Mouse (Mus musculus) heart, embryonic 14.5 days (tissue): Measurements from ENCODE around the gene Upb1. TPM values are rescaled to one million over a fixed set of nuclear protein-coding genes. Genes with fewer than 3 reads are reported as not detected.

ENCODE experiments used
- ATAC-seq: fragments of 200-750 bp; cut with Nextera tagmentation; 2 replicates; pipeline ENCODE4 v1.8.0; 2017; ENCODE audit warnings: low read depth, moderate TSS enrichment; ENCODE audit not compliant: insufficient number of reproducible peaks, insufficient read depth, low FRiP score
- H3K27ac ChIP-seq, 2 experiments: fragments of 200-500 bp in 1 of 2; fragments of 300-500 bp in 1 of 2; sonication (generic) in 1 of 2; replicated peaks in 1 of 2; 2 replicates each; pipeline ENCODE4 v1.5.1; 2012 to 2014; ENCODE audit warnings: low read depth in 2 of 2, low read length in 2 of 2, control low read depth in 1 of 2, mild to moderate bottlenecking in 1 of 2, mixed read lengths in 1 of 2; ENCODE audit not compliant: control insufficient read depth in 1 of 2, insufficient read depth in 1 of 2
- H3K27me3 ChIP-seq: fragments of 300-500 bp; sonication (generic); 2 replicates; pipeline ENCODE4 v1.6.1; 2014; ENCODE audit warnings: mild to moderate bottlenecking, low read length, control low read depth; ENCODE audit not compliant: control insufficient read depth, insufficient read depth
- H3K36me3 ChIP-seq: fragments of 300-500 bp; sonication (generic); 2 replicates; pipeline ENCODE4 v1.6.1; 2014; ENCODE audit warnings: mild to moderate bottlenecking, control low read depth, low read length, mixed read lengths; ENCODE audit not compliant: control insufficient read depth, insufficient read depth
- H3K4me1 ChIP-seq, 2 experiments: fragments of 200-500 bp in 1 of 2; fragments of 300-500 bp in 1 of 2; sonication (generic) in 1 of 2; 2 replicates each; pipeline ENCODE4 v1.6.1; 2012 to 2014; ENCODE audit warnings: low read length in 2 of 2, control low read depth in 1 of 2, mixed read lengths in 1 of 2; ENCODE audit not compliant: control insufficient read depth in 2 of 2, insufficient read depth in 2 of 2
- H3K4me2 ChIP-seq: fragments of 300-500 bp; sonication (generic); 2 replicates; pipeline ENCODE4 v1.6.1; 2014; ENCODE audit warnings: mild to moderate bottlenecking, low read length
- H3K4me3 ChIP-seq, 2 experiments: fragments of 200-500 bp in 1 of 2; fragments of 300-500 bp in 1 of 2; sonication (generic) in 1 of 2; 2 replicates each; pipeline ENCODE4 v1.5.1; 2012 to 2014; ENCODE audit warnings: low read length in 2 of 2, mild to moderate bottlenecking in 2 of 2, control low read depth in 1 of 2, low read depth in 1 of 2, moderate library complexity in 1 of 2; ENCODE audit not compliant: control insufficient read depth in 1 of 2, insufficient read depth in 1 of 2
- H3K9ac ChIP-seq: fragments of 300-500 bp; sonication (generic); 2 replicates; pipeline ENCODE4 v1.6.1; 2014; ENCODE audit warnings: mild to moderate bottlenecking, low read length
- H3K9me3 ChIP-seq: fragments of 300-500 bp; sonication (generic); 2 replicates; pipeline ENCODE4 v1.6.1; 2016; ENCODE audit warnings: low read length, control low read depth; ENCODE audit not compliant: control insufficient read depth
- WGBS: fragments of 180-500 bp; shearing (Covaris S2); extraction: QIAGEN DNeasy Blood & Tissue Kit; methylation state at CpG from one replicate; pipeline ENCODE4 v1.1.7; 2014; 5-methylcytosine and 5-hydroxymethylcytosine counted together
- polyA plus RNA-seq: library from polyadenylated mRNA; unstranded; fragments of >200 nt; fragmentation: Nextera tagmentation; extraction: Ambion mirVana; gene quantifications from 2 replicates; pipeline ENCODE4 v1.2.1, GENCODE M21; 2014

The Upb1 gene
- polyA plus RNA-seq, 1 experiment from 2014 or later: 0.65 TPM

DNA sequence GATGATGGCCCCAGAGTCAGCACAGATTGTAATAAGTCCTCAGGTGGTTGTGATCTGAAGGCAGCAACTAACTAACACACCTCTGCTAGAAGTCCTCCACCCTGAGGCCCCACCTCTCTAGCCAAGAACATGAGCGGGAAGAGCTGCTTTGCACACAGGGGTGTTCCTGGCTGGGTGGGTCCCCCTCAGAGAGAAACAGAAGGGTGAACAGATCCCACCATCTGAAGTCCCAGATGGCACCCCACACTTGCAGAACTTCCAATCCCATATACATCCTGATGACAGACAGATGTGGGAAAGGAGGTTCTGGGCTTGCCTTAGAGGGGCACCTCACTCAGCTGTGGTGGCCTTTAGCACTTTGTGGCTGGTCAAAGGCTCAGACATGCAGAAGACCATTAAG lies 36.4 kb downstream of the Upb1 start:
- Histone ChIP-seq H3K9me3 (no peaks in the 10 kb centered on the region), H3K27ac (no peak overlapping the region), H3K27me3 (no peaks in the 10 kb centered on the region), H3K4me2 (no peak overlapping the region), H3K4me3 (no peak overlapping the region), H3K36me3 (no peaks in the 10 kb centered on the region), H3K4me1 (peaks cover 9 to 19% of the 10 kb centered on the region in 2 experiments), H3K9ac (no peak overlapping the region)
- WGBS: 90% methylated on average over 1 of the region's 1 CpGs
- ATAC-seq: no peak

DNA sequence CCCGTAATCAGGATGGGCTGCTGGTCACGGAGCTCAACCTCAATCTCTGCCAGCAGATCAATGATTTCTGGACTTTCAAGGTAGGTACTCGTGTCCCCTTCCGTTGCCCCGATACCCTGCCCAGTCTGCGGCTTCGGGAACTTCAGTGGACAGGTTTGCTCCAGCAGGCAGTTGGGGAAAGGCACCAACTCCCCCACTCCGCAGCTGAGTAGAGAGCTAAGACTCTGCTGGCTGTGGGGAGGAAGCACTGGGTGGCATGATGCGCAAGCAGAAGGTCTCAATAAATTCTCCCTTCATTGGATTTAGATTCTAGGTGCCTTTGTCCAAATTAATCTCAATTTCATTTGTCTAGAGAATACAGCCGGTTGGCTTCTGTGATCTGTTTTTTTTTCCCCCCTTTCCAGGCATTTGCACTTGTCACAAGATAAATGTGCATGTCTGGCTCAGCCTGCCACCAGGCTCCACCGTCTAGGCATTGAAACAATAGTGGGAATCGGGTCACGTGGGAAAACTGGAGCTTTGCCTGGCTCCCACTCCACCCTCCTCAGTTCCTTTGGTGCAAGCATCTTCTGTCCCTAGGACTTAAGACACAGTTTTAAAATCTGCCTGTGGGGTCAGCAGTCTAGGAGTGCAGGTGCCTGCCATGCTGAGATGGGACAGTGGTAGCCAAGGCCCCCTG lies 37.4 kb downstream of the Upb1 start:
- Histone ChIP-seq H3K4me3 (no peak overlapping the region), H3K4me2 (no peak overlapping the region), H3K36me3 (no peaks in the 10 kb centered on the region), H3K9ac (peak overlapping the region; percentile 12; the same call in 1 of the 2 replicates), H3K4me1 (peaks cover 11 to 22% of the 10 kb centered on the region in 2 experiments), H3K27ac (peak overlapping the region; percentile 24 to 33; a peak in 2 of 4 replicates), H3K27me3 (no peaks in the 10 kb centered on the region), H3K9me3 (no peaks in the 10 kb centered on the region)
- ATAC-seq: peak; percentile 60; the same call in 1 of the 2 replicates
- 55% methylated on average over 13 of the region's 13 CpGs for WGBS

DNA sequence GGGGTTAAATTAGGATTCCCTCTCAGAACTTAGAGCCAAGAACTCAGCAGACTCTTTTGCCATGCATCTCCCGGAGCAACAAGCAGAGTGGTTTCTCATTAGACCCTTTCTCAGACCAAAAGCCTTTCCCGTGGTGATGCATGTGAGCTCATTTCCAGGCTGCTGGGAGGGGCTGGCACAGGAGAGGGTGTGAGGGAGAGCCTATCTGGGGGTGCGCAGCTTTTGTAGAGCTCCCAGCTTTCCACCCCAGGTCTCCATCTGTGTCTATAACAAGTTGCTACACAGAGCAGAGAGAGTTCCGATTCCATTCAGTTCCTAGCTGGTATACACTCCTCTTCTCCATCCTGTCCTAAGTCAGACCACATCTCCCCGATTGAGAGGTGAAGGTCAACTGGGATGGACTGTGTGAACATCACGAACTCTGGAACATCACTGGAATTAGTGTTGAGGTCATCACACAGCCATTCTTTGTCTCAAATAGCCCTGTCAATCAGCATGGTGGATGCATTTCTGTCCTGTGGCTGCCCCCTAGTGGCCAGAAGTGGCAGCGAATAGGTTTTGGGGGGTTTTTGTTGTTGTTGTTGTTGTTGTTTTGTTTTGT lies 38.4 kb downstream of the Upb1 start:
- H3K4me2 ChIP-seq: no peak overlapping the region
- no peaks in the 10 kb centered on the region for H3K36me3 ChIP-seq
- WGBS: 40% methylated on average over 7 of the region's 7 CpGs
- no peaks in the 10 kb centered on the region for H3K9me3 ChIP-seq
- H3K9ac ChIP-seq: no peak overlapping the region
- no peaks in the 10 kb centered on the region for H3K27me3 ChIP-seq
- H3K4me1 ChIP-seq: peaks cover 14 to 26% of the 10 kb centered on the region in 2 experiments
- H3K27ac ChIP-seq: no peak overlapping the region
- no peak for ATAC-seq
- H3K4me3 ChIP-seq: no peak overlapping the region

DNA sequence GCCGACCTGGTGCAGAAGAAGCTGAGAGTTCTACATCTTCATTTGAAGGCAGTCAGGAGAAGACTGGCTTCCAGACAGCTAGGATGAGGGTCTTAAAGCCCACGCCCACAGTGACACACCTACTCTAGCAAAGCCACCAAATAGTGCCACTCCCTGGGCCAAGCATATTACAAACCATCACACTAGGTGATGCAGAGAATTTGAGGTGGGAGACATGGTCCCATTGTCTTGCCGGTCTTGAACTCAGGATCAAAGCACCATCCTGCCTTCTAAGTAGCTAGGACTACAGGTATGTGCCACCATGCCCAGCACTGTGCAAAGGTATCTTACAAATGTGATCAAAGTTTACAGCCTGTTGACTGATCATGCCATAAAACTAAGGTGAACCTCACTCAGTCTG lies 39.8 kb downstream of the Upb1 start:
- Histone ChIP-seq H3K9ac (no peak overlapping the region), H3K36me3 (no peaks in the 10 kb centered on the region), H3K4me1 (peaks cover 20 to 37% of the 10 kb centered on the region in 2 experiments), H3K4me2 (no peak overlapping the region), H3K27me3 (no peaks in the 10 kb centered on the region), H3K4me3 (no peak overlapping the region), H3K27ac (no peak overlapping the region), H3K9me3 (no peaks in the 10 kb centered on the region)
- no peak for ATAC-seq
- WGBS: 87% methylated on average over 3 of the region's 3 CpGs

DNA sequence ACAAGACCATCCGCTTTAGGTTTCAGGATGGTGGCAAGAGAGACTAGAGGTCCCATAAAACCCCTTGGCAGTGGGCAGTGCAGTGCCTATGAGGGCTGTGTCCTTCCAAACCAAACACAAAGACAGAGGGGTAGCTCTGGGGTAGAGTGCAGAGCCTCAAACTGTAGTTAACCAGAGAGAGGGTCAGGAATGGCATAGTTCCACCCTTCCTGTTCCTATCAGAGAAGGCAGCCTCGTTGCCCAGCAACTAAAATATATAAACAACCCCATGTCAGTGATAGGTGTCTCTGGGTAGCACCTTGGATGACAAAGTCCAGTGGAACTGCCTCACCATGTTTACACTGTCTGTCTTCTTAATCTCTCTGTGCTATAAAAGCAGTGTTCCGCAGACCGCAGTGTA lies 40.9 kb downstream of the Upb1 start:
- H3K9me3 ChIP-seq: no peaks in the 10 kb centered on the region
- H3K27ac ChIP-seq: 0 out of 4 replicates have a peak overlapping the region, but pooled peaks have one; percentile 23 to 37
- ATAC-seq: no peak
- no peak overlapping the region for H3K4me2 ChIP-seq
- WGBS: 36% methylated on average over 4 of the region's 4 CpGs
- H3K27me3 ChIP-seq: no peaks in the 10 kb centered on the region
- no peak overlapping the region for H3K9ac ChIP-seq
- peaks cover 23 to 37% of the 10 kb centered on the region in 2 experiments for H3K4me1 ChIP-seq
- no peaks in the 10 kb centered on the region for H3K36me3 ChIP-seq
- H3K4me3 ChIP-seq: no peak overlapping the region

DNA sequence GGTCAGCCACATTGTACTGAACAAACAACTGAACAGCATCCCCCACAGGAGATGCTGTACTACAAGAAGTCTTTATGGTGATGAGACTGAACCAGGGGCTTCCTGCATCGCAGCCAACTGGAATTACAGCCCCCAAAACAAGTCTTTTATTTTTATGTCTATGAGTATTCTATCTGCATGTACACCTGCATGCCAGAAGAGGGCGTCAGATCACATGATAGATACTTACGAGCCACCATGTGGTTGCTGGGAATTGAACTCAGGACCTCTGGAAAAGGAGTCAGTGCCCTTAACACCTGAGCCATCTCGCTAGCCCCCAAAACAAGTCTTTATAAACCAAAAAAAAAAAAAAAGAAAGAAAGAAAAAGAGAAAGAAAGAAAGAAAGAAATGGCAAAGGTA lies 42.1 kb downstream of the Upb1 start:
- H3K9me3 ChIP-seq: no peaks in the 10 kb centered on the region

DNA sequence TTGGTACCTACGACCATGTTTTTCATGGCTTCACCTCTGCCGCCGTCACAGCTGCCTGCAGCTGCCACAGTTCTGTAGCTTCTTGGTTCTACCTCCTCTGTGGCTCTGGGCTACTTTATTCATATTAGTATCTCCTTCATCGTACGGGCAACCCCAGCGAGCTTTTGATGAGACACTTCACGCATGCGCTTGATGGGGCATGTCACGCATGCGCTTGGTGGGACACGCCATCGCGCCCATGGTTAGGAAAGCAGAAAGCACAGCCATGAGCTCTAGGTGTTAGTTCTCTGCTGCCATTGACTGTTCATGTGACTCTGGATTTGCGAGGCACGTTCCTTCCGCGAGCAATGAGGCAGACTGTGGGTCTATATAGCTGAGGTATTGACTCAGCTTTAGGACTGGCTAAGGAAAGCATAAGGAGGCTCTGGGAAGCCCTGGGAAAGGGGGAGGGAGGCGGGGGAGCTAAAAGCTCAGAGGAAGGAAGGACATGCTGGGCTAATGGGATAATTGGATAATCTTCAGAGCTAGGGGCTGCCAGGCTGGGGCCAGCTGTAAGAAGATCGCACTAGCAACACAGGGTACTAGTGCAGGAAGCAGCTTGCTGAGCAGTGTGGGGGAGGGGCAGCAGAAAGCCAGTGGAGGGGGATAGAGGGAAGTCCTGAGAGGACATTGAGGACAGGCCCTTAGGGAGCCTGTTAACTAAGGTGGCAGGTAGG lies 43.4 kb downstream of the Upb1 start:
- Histone ChIP-seq H3K27me3 (no peaks in the 10 kb centered on the region), H3K36me3 (no peaks in the 10 kb centered on the region), H3K9me3 (no peaks in the 10 kb centered on the region), H3K9ac (no peak overlapping the region), H3K4me3 (no peak overlapping the region), H3K4me1 (peaks cover 32 to 45% of the 10 kb centered on the region in 2 experiments), H3K27ac (peak overlapping the region in 1 of 2 experiments; percentile 36; a peak in 2 of 4 replicates), H3K4me2 (no peak overlapping the region)
- no peak for ATAC-seq
- 72% methylated on average over 19 of the region's 19 CpGs for WGBS

More for the DNA sequence above, 42.1 kb downstream of the Upb1 start:
- 79% methylated on average over 4 of the region's 4 CpGs for WGBS
- ATAC-seq: no peak
- no peak overlapping the region for H3K9ac ChIP-seq
- no peaks in the 10 kb centered on the region for H3K27me3 ChIP-seq
- no peak overlapping the region for H3K4me3 ChIP-seq
- H3K27ac ChIP-seq: no peak overlapping the region
- H3K36me3 ChIP-seq: no peaks in the 10 kb centered on the region
- no peak overlapping the region for H3K4me2 ChIP-seq
- H3K4me1 ChIP-seq: peaks cover 26 to 37% of the 10 kb centered on the region in 2 experiments
